Mouse (Mus musculus) layer of hippocampus, adult 11-12 months (tissue): ENCODE data around the gene Gmds.

Source experiments
- DNase-seq: peaks from one replicate; pipeline ENCODE4 v3.0.0; 2022; ENCODE audit warnings: low spot score

Gmds gene

DNA sequence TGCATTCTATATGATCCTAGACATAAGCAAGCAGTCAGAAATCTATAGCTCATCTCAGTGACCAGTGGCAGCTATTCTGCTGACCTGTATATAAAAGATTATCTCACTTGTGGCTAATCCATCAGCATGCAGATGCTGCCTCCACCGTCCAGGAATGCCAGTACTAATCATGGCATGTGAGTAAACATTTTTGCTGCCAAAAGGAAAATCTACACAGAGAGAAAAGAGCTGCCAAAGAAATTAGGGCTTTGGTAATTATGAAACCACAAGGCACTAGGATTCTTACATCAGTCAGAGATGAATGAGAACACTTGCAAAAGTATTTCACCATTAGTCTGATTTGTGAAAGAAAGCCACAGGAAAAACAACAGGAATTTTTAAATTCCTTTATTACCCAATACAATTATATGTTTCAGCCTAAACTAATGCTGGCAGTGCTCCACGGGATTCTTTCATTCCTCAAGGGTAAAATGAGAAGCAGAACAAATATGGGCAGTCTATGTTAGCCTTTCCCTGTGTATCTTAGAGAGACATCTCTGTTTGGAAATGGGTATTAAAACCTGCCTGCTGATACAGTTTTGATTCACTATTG lies 71.3 kb downstream of the Gmds start:
- no peak for DNase-seq

DNA sequence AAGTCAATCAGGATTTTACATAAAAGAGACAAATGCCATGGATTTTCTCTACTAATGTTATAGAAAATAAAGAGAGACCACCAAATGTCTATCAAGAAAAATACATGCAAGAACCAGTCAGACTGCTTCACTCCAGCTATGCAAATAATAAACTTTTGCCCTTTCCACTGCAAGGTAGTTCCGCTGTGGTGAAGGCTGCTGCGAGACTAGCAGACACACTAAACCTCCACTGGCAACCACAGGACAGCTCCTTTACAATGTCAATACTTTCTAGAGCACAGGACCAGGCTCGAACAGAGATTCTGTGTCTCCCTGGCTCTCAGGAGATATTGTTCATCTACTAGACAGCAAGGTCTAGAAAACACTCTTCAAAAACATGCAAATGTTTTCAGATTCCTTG lies 71.8 kb downstream of the Gmds start:
- DNase-seq = no peak

DNA sequence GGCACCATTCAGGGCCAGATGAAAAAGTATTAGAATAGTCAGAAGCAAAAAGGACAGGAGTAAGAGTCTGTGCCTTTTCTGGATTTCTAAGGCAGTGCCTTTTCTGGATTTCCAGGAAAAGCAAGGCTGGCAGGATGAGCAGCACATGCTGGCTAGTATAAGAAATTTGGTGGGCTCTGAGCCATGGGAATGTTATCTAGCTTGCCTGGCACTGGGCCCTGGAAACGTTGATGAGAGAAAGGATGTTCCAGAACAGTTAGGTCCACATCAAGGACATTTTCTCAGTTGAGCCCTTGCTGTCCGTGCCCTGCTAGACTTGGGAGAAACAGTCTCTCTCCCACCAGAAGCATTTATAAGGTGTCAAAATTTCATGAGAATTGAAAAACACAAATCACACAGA lies 82.4 kb downstream of the Gmds start:
- no peak for DNase-seq

DNA sequence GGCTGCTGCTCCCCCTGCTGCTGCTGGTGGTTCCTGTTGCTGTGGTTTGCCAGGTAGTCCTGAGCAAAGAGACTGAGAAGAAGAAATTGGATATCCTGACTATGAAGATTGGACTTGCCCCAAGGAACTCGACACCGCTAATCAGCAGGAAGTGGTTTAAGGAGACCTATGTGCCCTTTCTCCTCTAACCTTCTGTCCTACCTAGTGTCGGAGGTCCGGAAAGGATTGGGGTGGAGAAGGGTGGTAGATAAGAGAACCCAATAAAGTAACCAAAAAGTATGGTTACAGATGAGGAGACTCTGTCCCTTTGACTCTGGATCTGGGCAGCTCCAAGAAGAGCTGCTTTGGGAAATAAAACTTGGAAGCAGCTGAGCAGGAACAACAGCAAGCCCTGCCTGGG lies 86.3 kb downstream of the Gmds start:
- no peak for DNase-seq

DNA sequence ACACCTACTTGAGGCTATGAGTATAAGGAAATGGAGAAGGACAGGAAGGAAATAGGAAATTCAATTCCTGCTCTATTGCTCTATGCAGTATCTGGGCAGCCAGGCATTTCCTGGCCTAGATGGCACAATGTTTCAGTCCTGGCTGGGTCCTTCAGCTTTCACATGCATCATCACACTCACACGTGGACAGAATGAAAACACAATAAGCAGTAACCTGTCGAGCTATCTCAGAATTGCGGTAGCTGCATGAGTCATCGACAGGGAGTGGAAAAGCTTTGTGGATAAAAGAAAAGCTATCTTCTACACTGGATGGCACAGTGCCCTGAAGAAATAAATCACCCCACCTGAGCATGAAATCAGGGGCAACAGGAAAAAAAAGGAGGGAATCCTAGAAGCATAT lies 96.3 kb downstream of the Gmds start:
- no peak for DNase-seq

DNA sequence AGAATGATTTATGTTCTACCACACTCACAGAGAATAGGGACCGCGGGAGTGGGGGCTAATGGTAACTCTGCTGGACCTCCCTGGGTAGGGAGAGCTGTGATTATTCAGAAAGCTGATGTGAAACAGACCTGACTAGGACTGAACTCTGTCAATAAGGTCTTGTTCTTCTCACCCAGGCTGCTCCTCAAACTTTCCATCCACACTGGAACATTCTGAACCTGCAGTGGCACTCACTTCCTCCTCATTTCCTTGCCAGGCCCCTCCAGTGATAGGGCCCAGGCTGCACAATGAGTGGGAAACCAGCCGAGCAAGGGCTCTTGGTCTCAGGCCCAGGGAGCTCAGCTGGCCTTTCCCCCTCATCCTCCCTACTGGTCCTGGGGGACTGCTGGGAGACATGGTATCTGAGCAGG lies 102.3 kb downstream of the Gmds start:
- DNase-seq = no peak

DNA sequence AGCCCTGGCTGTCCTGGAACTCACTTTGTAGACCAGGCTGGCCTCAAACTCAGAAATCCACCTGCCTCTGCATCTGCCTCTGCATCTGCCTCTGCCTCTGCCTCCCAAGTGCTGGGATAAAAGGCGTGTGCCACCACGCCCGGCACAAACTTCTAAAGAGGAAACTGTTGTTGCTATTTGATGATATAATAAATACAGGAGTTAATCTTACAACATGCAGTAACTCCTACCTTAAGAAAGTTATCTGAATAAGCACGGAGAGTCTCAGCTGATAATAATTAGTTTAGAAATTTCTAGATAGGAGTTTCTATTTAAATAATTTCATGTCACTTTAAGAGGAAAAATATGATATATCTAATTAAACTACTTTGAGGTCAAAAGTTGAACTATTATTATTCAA lies 103.5 kb downstream of the Gmds start:
- no peak for DNase-seq

DNA sequence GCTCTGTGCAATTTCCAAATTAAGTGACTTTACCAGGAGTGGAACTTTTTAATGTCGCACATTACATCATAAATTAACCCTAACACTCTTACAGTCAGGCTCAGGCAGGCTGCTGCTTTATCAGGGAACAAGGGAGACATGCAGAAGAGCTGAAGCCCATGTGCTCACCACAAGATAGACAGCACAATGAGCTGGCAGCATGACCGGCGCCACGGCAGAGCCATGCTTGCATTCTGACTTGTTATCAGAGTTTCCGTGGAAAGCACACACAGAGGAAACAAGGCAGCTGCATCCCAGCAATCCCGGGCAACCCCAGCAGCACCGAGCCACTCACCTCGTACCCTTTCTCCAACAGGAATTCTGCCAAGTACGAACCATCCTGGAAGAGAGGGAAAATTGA lies 104.5 kb downstream of the Gmds start:
- no peak for DNase-seq

DNA sequence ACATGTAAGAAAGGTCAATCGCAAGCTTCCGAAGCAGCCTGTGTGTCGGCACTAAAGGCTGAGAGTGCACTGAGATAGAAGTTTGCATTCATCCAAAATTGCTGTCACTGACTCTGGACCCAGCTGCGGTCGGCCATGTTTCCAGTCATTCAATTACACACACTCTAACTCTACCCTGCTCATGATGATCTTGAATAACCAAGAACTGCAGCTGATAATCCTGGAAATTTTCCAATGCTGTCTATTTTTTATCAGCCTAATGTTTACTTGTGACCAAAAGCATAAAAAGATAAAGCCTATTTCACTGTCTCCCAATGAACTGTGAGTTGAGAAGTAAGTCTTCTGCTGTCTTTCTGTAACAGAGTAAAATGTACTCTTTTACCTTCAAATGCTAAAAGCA lies 106.1 kb downstream of the Gmds start:
- no peak for DNase-seq

DNA sequence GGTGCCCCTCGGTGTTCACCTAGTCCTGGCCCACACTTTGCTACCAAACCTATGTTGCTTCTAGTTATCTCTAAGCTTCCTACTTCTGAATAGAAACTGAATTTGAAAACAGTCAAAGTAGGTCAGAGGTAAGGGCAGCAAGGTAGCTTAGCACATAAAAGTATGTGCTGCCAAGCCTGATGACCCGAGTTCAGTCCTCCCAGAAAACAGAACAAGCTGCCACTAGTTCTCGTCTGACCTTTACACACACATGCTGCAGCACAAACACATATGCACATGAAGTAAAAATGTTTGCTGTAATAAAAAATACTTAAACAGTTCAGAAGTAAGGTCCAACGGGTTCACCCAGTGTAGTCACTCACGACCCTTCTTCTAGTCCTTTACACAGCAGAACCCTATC lies 106.6 kb downstream of the Gmds start:
- DNase-seq = no peak

DNA sequence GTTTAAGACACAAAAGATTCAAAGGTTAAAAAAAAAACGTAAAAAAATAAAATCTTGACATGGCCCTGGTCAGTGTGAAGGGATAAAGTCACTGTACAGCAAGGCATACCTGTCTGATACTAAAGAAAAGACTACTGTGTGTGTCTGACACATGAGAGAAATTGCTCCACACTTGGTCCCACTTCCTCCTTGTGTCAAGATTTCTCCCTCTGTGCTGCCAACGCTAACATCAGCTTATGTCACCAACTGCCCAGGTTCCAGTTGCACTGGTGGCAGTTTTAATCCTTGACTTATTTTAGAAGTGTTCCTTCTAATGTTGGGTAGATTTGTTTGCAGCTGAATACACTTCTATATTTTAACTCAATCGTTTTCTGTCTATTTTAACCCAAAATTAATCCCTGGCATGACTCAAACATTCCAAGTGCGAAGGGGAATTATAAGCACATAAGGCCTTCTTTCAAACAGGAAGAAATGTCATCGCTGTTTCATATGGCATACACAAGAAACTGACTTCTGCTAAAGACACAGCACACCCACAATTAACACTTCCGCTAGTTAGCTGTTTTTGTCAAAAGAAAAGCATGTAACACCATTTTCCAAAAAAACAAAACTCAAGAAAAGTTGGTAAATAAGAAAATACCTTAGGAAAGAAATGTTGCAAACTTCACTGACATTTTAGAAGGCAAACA lies 110.5 kb downstream of the Gmds start:
- DNase-seq = no peak

DNA sequence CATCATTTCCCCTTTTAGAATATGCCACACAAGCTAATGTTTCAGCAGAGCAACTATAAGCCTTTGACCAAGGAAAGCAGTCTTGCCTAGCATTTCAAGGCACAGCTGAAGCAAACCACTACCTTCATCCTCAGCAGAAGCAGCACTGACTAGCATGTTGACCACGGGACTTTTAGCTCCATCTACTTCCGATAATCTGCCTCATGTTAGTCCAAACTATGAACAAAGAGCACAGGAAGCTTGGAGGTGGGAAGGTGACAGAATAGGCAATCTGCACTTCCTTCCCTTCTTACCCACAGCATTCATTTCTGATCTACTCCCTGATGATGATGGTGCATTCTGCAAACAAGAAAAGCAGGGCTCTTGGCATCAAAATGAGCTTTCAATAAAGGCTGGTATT lies 120.9 kb downstream of the Gmds start:
- DNase-seq = no peak

DNA sequence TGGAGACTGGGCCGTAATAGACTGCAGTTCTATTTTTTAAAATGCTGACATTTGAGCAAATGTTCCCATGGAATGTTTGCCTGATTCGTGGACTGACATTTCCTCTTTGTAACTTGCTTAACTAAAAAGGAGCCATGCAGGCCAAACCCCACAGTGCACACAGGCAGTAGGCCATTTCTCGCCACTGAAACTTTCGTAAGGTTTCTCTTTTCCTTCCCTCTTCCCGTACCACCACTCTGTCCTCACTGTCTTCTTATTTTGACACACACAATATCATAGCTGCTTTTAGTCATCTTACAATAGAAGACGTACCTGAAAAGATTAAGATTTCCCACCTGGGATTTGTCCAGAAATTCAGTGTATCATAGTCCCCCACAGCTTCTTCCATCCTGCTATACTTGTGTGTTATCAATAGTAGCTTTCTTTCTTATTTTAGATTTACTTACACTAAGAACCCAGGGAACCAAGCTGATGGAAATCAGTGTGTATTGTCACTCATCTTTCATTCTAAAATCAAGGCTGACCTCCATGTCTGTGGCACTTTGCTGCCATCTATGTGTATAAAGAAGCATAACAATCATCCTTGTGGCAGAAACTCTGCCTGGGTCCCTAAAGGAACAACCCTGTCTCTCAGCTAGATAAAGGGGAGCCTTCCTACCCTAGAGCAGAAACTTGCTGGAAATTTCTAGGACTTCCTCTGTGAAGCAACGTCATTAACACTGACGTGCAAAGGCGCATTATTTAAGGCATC lies 124.7 kb downstream of the Gmds start:
- peak; percentile 39 for DNase-seq

DNA sequence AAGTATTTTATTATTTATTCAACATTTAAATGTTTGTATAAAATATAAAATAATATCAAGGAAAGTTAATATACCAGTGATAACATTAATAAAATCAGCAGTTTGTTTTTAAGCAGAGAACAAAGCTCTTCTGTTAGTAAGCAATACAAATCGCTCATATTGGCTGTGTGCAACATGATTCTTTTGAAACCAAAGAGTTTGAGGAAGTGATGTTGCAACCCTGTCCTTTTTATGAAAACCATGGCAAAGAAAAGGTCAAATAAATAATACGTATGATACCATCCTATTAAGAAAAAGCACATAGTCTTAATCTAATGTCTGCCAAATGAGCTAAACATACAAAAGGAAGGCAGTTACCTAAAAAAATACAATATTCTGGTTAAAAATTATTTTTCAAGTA lies 126.4 kb downstream of the Gmds start:
- DNase-seq = no peak

DNA sequence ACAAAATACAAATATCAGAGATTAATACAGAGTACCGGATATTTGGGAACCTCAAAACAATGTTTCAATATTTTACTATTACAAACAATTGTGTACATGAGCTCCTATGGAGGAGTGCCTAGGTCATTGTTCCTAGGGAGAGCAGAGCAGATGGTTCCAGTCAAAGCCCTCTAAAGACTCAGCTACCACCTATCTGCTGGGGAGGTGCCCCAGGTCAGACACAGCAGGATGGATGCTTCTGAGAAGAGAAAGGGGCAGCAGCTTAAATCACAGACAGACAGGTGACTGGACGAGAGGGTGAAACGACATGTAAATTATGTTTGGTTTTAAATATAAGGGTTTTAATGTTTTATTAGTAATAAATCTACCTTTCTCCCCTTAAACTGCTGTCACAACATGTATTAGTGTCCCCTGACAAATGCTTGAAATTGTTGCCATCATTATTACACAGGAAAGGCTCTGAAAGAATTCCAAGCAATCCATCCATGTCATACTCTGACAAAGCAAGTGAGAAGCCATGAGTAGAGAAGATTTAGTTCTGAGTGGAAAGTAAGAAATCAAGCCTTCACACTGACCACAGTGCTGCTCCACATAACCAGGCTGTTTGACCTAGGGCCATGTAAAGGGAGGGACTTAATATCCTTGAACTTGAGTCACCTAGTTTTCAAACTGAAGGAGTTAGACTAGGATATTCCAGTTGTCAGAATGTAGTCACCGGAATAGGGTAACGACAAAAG lies 131.2 kb downstream of the Gmds start:
- DNase-seq = no peak

DNA sequence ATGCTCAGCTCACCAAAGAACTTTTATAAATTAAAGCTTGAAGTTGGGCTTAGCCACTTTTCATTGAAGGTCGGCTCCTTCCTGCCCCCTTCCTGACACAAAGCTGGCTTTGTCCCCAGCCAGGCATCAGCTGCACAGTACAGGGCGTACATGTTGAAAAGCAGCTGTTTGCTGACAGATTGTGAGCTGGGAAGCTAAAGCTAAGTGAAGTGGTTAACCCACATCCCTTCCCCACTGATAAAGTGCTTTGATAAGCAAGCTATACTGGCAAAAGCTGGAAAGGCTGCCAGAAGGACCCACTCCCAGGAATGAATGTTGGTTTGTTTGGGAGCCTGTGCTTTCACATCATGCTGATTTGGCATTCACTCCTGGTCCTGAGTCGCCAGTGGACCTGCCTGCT lies 158.6 kb downstream of the Gmds start:
- no peak for DNase-seq

DNA sequence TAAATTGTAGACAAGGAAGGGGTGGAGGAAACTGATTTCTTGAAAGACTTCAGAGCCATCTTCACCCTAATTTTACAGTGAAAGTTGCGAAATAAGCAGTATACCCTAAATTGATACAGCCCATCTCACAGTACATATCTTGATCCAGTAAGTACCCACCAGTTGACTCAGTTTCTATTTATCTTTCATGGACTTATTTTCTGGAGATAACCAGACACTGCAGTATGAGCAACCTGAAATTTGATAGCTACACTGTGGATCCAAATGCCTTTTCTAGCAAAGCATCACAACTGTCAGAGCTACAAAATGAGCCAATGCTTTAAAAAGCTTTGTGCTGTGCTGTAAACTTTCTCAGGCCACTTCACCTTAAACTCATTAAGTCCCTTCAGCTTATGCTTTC lies 159.9 kb downstream of the Gmds start:
- DNase-seq = no peak

DNA sequence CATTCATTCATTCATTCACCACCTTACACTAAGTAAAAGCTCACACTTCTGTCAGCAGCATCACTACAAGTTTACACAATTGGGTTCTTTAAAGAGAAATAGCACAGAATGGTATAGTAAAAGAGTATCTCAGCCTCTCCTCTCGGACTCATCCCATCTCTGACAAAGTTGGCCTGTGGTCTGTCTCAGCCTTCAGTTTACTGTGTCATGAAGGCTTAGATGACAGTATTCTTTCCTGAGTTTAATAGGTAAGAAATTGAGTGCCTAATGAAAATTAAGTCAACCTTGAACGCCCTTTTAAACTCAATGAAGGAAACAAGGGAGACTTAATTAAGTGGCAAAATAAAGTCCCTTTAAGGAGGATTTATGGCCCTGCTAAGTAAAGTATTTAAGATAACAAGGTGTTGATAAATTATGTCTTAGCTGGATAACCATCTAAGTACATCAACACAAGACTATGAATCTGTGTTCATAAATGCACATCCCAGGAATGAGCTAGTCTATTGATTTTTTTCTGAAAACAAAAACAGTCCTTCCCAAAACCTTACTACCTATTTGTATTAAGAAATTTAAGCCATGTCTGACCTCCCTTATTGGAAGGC lies 160.6 kb downstream of the Gmds start:
- no peak for DNase-seq

DNA sequence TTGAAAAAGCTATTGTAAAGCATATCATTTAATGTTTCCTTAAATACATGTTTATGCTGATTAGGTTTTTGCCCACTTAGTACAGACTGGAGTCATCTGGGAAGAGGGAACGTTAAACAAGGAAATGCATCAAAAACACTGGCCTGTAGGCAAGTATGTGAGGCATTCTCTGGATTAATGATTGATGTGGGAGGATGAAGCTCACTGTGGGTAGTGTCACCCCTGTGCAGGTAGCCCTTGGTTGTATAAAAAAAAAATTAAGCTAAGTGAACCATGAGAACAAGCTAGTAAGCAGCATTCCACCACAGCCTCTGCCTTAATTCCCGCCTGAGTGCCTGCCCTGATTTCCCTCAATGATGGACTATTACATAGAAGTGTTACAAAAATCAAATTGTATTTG lies 163.5 kb downstream of the Gmds start:
- no peak for DNase-seq

DNA sequence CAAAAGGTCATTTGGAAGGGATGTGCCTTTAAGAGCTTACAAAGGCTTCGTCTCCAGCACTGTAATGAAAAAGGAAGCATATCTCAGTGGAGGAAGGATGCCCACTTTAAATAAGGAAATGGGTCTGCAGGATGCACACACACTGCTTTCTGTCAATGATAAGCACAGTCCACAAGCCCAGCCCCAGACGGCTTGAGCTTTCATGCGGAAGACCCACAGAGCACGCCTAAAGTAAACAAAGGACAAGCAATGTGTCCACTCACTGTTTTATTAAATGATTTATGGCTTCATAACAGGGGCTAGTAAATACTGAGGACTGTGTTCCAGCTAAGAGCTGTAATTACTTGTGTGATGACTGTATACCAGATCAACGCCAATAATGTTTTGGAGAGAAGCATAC lies 169.4 kb downstream of the Gmds start:
- DNase-seq = no peak

DNA sequence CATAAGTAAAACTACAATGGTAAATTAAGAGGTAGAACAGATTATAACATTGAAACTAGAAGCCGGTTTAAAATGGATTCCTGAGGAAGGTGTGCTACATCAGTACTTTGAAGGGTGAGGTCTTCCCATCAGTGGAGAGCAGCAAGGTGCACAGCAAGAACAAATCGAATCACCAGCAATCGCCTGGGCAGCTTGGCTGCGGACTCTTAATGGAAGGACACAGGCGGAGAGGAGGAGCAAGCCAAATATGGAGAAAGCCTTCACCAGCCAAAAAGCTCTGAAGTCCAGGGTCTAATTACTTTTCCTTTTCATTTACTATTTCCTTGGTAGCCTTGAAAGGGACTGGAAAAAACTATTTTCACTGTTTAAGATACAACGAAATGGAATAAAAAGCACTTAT lies 170.7 kb downstream of the Gmds start:
- no peak for DNase-seq

DNA sequence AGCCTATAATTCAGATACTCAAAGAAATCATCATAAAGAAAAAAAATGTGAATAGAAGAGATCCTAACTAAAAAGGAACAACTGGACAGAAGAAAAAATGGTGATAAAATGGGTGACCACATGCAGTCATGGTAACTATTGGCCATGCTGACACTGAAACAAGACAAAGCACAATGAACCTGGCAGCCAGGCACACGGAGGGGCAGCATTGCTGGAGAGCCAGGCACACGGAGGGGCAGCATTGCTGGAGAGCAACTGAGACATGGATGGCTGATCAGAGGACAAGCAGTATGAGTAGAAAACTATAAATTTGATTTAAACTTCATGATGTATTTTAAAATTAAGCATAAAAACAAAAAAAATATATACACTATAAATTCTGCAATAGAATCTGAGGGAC lies 173.0 kb downstream of the Gmds start:
- no peak for DNase-seq

DNA sequence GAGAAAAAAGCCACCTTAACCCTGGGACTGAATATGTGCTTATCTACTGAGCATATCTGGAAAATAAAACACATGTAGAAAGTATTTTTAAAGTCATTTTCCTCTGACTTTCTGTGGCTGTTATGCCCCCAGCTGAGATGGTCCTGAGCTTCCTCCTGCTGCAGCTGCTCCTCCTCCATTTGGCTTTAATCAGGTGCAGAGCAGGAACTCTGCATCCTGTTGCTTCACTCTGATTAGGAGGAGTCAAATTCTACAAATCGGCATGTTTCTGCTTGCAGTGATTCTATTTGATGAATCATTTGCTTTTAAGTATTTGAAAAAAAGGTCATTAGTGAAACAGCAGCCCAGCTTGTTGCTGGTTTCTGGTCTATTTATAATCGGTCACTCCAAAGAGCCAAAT lies 177.0 kb downstream of the Gmds start:
- DNase-seq = no peak
